Mouse (Mus musculus) heart, postnatal 14 days (tissue): ENCODE measurements at regions not wholly inside any gene's neighbourhood (a gene's known extent, or its start where the extent isn't known, plus 50 kb on each side); places are given as distances from the start of the nearest gene placed in this dataset.

Source experiments
- DNase-seq, 2 experiments: peaks; one replicate each; pipeline ENCODE4 v3.0.0; 2021 to 2022
- intact Hi-C: fragments of 180-260 bp; cut with DNase I; formaldehyde crosslinking; loops from one replicate; pipeline ENCODE4 v1.15.1; 2025

DNA sequence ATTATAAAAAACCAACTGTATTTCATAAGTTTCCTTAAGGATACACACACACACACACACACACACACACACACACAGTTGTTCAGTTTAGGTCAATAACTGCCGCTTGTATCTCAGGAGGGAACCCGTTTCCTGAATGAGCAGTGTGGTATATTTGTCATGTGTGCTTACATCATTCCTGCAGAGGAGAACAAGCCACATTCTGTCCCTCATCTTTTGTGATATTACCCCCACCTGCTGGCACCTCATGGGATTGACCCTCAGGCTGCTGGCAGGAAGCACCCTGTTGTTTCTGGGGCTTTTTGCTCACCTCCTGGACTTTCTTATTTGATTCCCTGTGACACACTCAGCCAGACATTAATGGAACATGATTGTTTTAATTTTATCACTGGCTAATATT is 66.4 kb upstream of the Htr1a start:
- intact Hi-C loops: loop anchor here (2.0 to 5.0 kb wide), 2 partner anchors 110 to 430 kb away; no protein-coding TSS in a partner anchor
- peak; percentile 43 to 62 for DNase-seq

DNA sequence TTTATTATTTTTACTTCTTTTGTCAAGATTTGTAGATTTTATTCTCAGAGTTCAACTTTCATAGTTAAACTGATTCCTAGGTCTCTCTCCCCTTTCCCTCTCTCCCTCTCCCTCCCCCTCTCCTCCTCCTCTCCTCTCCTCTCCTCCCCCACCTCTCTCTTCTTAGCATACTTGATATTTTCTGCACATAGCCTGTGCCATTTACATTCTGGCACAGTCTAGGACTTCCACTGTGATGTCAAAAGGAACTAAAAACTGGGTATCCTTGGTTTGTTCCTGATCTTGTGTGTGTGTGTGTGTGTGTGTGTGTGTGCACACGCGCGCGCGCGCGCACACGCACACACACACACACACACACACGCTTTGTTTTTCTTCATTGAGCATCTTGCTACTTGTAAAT is 64.9 kb upstream of the Htr1a start:
- intact Hi-C loops: loop anchor here (5.0 kb wide), 1 partner anchor 431 kb away; no protein-coding TSS in a partner anchor
- no peak for DNase-seq

DNA sequence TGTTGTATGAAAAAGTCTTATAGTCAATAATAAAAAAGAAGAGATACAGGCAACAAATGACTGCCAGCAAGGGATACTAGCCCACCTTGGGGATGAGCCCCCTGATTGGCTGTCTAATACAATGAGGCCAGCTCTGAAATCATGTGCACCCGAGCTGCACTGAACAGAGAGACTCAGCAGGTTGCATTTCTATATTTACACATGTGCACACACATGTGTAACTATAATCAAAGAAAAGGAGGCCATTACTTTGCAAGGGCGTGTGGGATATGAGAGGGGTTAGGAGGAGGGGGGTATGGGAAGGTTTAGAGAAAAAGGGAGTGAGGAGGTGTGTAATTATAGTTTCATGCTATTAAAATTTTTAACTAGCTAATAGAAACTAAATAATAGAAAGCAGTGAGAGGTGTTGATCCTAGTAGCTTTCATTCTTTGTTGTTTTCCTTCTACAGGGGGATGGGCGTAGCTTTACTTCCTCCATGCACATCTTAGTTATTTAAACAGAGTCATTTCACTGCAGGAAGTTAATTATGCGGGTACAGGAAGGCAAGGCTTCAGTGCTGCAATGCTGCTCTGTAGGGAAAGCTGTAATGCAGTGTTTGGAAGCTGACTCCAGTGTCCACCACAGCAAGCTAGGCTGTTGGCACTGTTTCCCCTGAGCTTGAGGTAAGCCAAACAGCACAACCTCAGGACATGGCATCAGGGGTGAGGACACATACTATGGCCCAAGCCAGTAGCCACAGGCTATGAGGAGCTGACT is 56.2 kb upstream of the Htr1a start:
- DNase-seq: no peak
- intact Hi-C loops: no loop called here
